In genomic region chr11:61644576-61645326, GRCm38 (mm10) we compare ENCODE assay signal across 1 mouse cellular context.
TF ChIP-seq lines count a peak whose summit lies in the region.

No protein-coding gene starts in this region.

TF ChIP-seq in CH12.LX, 34 proteins besides CTCF, POLR2A, EP300 and RAD21 (continued from another document):
- no peak for TF ChIP-seq ZC3H11A (IDR thresholded peaks at IDR 0.05; ENCODE audit: low read depth, low read length)
- TF ChIP-seq SMC3 (IDR thresholded peaks at IDR 0.05; ENCODE audit: low read depth, low read length), result no peak; the same call in none of the 2 replicates
- peak; percentile 78 for TF ChIP-seq ZMIZ1 (IDR thresholded peaks at IDR 0.05; ENCODE audit: low read depth, low read length)
- peak; percentile 100 for TF ChIP-seq JUND (conservative IDR thresholded peaks at IDR 0.05; ENCODE audit: low read depth, low read length)
- 0 out of 2 replicates have a peak, but pooled peaks have one; percentile 60 for TF ChIP-seq KAT2A (IDR thresholded peaks at IDR 0.05; ENCODE audit: insufficient replicate concordance, low read length)
- peak; percentile 57 for TF ChIP-seq HCFC1 (IDR thresholded peaks at IDR 0.05; ENCODE audit: low read depth, low read length)
- peak; percentile 96 for TF ChIP-seq SIN3A (IDR thresholded peaks at IDR 0.05; ENCODE audit: low read length)
- peak; percentile 94 for TF ChIP-seq BHLHE40 (IDR thresholded peaks at IDR 0.05; ENCODE audit: low read depth, low read length)
- peak; percentile 56 for TF ChIP-seq ZNF384 (IDR thresholded peaks at IDR 0.05; ENCODE audit: low read depth, low read length)
- peak; percentile 89 for TF ChIP-seq TBP (conservative IDR thresholded peaks at IDR 0.05; ENCODE audit: low read depth, low read length)
